Mouse (Mus musculus) liver, embryonic 15.5 days (tissue): ENCODE results near the gene Tmem165. TPM values are rescaled to one million over a fixed set of nuclear protein-coding genes. Genes with fewer than 3 reads are reported as not detected.

Experiments
- ATAC-seq: fragments of 200-750 bp; cut with Nextera tagmentation; 2 replicates; pipeline ENCODE4 v1.8.0; 2017; ENCODE audit warnings: moderate number of reproducible peaks, mild to moderate bottlenecking, moderate library complexity; ENCODE audit not compliant: insufficient read depth
- H3K27ac ChIP-seq: fragments of 300-500 bp; sonication (generic); replicated peaks from 2 replicates; pipeline ENCODE4 v1.5.1; 2015; ENCODE audit warnings: mild to moderate bottlenecking, inconsistent platforms
- H3K27me3 ChIP-seq: fragments of 300-500 bp; sonication (generic); 2 replicates; pipeline ENCODE4 v1.6.1; 2015; ENCODE audit warnings: mild to moderate bottlenecking, inconsistent platforms
- H3K36me3 ChIP-seq: fragments of 300-500 bp; sonication (generic); replicated peaks from 2 replicates; pipeline ENCODE4 v1.6.1; 2015; ENCODE audit warnings: moderate library complexity, mild to moderate bottlenecking, inconsistent platforms
- H3K4me1 ChIP-seq: fragments of 300-500 bp; sonication (generic); replicated peaks from 2 replicates; pipeline ENCODE4 v1.6.1; 2015; ENCODE audit warnings: inconsistent platforms
- H3K4me2 ChIP-seq: fragments of 300-500 bp; sonication (generic); 2 replicates; pipeline ENCODE4 v1.6.1; 2015; ENCODE audit warnings: moderate library complexity, mild to moderate bottlenecking, inconsistent platforms
- H3K4me3 ChIP-seq: fragments of 300-500 bp; sonication (generic); replicated peaks from 2 replicates; pipeline ENCODE4 v1.5.1; 2015; ENCODE audit warnings: mild to moderate bottlenecking, inconsistent platforms
- H3K9ac ChIP-seq: fragments of 300-500 bp; sonication (generic); 2 replicates; pipeline ENCODE4 v1.6.1; 2015; ENCODE audit warnings: moderate library complexity, mild to moderate bottlenecking, inconsistent platforms
- H3K9me3 ChIP-seq: fragments of 300-500 bp; sonication (generic); replicated peaks from 2 replicates; pipeline ENCODE4 v1.6.1; 2016; ENCODE audit warnings: inconsistent platforms
- WGBS: fragments of 180-500 bp; shearing (Covaris S2); methylation state at CpG from one replicate; pipeline ENCODE4 v1.1.7; 2015; ENCODE audit warnings: mixed read lengths; ENCODE audit not compliant: insufficient replicate concordance; 5-methylcytosine and 5-hydroxymethylcytosine counted together
- polyA plus RNA-seq: library from polyadenylated mRNA; unstranded; fragments of >200 nt; fragmentation: Nextera tagmentation; extraction: Ambion mirVana; gene quantifications from 2 replicates; pipeline ENCODE4 v1.2.1, GENCODE M21; 2015

Gene Tmem165
- 26.2 and 27.4 TPM in 2 replicates for polyA plus RNA-seq

- ATAC-seq: peak; percentile 95
- under 1% methylated on average over 58 of the region's 62 CpGs for WGBS
Observed at GRCm38 (mm10) chr5:76183750-76184261, at the start of gene Tmem165. Tmem165 (plus strand) TSS chr5:76183880.

DNA sequence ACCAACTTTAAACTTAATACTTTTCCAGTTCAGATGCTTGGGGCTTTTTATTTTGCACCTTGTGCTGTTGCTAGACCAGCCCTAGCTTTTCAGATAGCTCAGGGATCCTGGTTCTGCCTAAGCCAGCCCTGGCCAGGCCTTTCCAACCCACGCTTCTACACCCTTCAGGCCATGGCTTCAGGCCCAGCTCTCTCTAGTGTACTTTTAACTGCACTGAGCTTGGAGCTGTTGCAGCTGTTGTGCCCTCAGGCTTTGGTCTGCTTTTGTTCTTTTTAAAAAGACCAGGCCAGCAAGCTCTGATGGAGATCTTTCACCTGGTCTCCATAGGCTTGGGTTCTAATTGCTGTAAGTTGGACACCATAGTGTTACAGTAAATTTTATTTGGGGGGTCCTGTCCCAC is 48.0 kb upstream of the Tmem165 start:
- no peaks in the 10 kb centered on the region for H3K27me3 ChIP-seq
- H3K4me2 ChIP-seq: no peak overlapping the region
- H3K4me1 ChIP-seq: peaks cover 30% of the 10 kb centered on the region
- H3K9me3 ChIP-seq: no peaks in the 10 kb centered on the region
- no peak for ATAC-seq
- WGBS: 65% methylated on average over 1 of the region's 1 CpGs
- no peak overlapping the region for H3K27ac ChIP-seq
- no peak overlapping the region for H3K9ac ChIP-seq
- no peak overlapping the region for H3K4me3 ChIP-seq
- H3K36me3 ChIP-seq: no peaks in the 10 kb centered on the region

More at GRCm38 (mm10) chr5:76183750-76184261, at the start of gene Tmem165:
- Histone ChIP-seq H3K9ac (peak within 1 kb of the TSS; percentile 80), H3K9me3 (no peaks in the 10 kb centered on the region), H3K4me3 (peak within 1 kb of the TSS; percentile 89), H3K4me1 (peaks cover 42% of the 10 kb centered on the region), H3K4me2 (peak within 1 kb of the TSS; percentile 97), H3K36me3 (no peaks in the 10 kb centered on the region), H3K27ac (peak within 1 kb of the TSS; percentile 90), H3K27me3 (peaks cover 15% of the 10 kb centered on the region; the same call in 1 of the 2 replicates)

GRCm38 (mm10) chr5:76136271-76136670 is 47.4 kb upstream of the Tmem165 start:
- Histone ChIP-seq H3K36me3 (no peaks in the 10 kb centered on the region), H3K9me3 (no peaks in the 10 kb centered on the region), H3K27me3 (no peaks in the 10 kb centered on the region), H3K9ac (no peak overlapping the region), H3K4me3 (no peak overlapping the region), H3K27ac (no peak overlapping the region), H3K4me1 (peaks cover 36% of the 10 kb centered on the region), H3K4me2 (no peak overlapping the region)
- 77% methylated on average over 3 of the region's 3 CpGs for WGBS
- no peak for ATAC-seq

DNA sequence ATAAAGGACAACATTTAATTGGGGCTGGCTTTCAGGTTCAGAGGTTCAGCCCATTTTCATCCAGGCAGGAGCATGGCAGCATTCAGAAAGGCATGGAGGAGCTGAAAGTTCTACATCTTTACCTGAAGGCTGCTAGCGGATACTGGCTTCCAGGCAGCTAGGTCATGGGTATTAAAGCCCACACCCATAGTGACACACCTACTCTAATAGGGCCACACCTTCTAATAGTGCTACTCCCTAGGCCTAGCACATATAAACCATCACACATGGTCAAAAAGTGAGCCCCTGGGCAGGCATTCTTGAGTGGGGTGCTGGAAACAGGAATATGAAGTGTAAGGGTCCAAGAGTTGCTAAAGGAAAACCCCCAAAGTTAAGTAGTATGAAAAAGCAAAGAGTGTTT is 46.1 kb upstream of the Tmem165 start:
- peaks cover 38% of the 10 kb centered on the region for H3K4me1 ChIP-seq
- H3K9ac ChIP-seq: no peak overlapping the region
- 93% methylated on average over 1 of the region's 1 CpGs for WGBS
- no peak overlapping the region for H3K4me2 ChIP-seq
- ATAC-seq: no peak
- no peaks in the 10 kb centered on the region for H3K36me3 ChIP-seq
- H3K9me3 ChIP-seq: no peaks in the 10 kb centered on the region
- H3K27ac ChIP-seq: no peak overlapping the region
- no peaks in the 10 kb centered on the region for H3K27me3 ChIP-seq
- H3K4me3 ChIP-seq: no peak overlapping the region

DNA sequence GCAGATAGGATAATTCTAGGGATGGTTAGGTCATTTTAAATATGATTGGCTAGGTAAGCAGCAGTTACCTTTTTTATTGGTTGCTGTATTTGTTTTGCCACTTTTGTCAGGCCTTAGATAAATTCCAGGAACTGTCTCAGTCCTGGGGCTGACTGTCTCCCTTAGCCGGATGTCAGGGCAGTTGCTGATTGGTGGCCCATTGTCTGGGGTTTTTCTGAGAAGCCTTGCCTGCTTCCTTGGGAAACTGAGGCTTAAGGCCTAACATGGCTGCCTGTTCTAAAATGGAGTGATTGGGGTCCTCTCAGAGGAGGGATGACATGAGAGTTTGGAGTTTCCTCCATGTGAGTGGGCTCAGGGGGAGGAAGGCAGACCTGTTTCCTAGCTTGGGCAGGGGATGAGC is 45.6 kb upstream of the Tmem165 start:
- H3K4me2 ChIP-seq: no peak overlapping the region
- H3K4me3 ChIP-seq: no peak overlapping the region
- no peak overlapping the region for H3K9ac ChIP-seq
- H3K27me3 ChIP-seq: no peaks in the 10 kb centered on the region
- ATAC-seq: no peak
- H3K27ac ChIP-seq: no peak overlapping the region
- H3K4me1 ChIP-seq: peaks cover 38% of the 10 kb centered on the region
- no peaks in the 10 kb centered on the region for H3K9me3 ChIP-seq
- WGBS: 36% methylated on average over 1 of the region's 1 CpGs
- H3K36me3 ChIP-seq: no peaks in the 10 kb centered on the region

GRCm38 (mm10) chr5:76138512-76138911 is 45.2 kb upstream of the Tmem165 start:
- Histone ChIP-seq H3K9me3 (no peaks in the 10 kb centered on the region), H3K36me3 (no peaks in the 10 kb centered on the region), H3K27ac (no peak overlapping the region), H3K4me3 (no peak overlapping the region), H3K4me2 (no peak overlapping the region), H3K4me1 (peaks cover 38% of the 10 kb centered on the region), H3K27me3 (no peaks in the 10 kb centered on the region), H3K9ac (no peak overlapping the region)
- ATAC-seq: no peak
- WGBS: 49% methylated on average over 10 of the region's 10 CpGs

DNA sequence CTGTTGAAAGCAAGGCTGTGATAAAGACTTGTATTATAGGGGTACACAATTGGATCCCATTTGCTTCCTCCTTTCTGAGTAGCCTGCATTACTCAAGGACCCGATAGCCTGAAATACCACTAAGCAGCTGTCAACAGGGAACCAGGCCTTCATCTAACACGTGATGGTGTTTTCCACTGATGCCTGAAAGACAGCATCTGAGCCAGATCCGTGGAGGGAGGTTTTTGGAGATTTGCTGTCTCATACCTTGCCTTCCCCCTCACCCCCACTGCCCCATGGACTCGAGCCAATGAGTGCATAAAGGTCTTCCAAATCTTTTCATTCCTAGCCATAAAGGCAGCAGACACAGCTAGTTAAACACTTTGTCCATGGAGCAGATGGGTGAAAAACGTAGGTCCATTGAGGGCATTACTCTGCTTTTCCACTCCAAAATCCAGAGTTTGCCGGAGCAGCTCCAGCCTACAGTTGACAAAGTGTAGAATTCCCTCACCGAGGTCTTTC is 44.5 kb upstream of the Tmem165 start:
- Histone ChIP-seq H3K27ac (0 out of 2 replicates have a peak overlapping the region, but pooled peaks have one; percentile 96), H3K36me3 (no peaks in the 10 kb centered on the region), H3K4me3 (peak overlapping the region; percentile 91; the same call in 1 of the 2 replicates), H3K4me1 (peaks cover 38% of the 10 kb centered on the region), H3K27me3 (no peaks in the 10 kb centered on the region), H3K9me3 (no peaks in the 10 kb centered on the region), H3K4me2 (peak overlapping the region; percentile 96), H3K9ac (peak overlapping the region; percentile 86; the same call in 1 of the 2 replicates)
- ATAC-seq: no peak
- WGBS: 50% methylated on average over 7 of the region's 7 CpGs

DNA sequence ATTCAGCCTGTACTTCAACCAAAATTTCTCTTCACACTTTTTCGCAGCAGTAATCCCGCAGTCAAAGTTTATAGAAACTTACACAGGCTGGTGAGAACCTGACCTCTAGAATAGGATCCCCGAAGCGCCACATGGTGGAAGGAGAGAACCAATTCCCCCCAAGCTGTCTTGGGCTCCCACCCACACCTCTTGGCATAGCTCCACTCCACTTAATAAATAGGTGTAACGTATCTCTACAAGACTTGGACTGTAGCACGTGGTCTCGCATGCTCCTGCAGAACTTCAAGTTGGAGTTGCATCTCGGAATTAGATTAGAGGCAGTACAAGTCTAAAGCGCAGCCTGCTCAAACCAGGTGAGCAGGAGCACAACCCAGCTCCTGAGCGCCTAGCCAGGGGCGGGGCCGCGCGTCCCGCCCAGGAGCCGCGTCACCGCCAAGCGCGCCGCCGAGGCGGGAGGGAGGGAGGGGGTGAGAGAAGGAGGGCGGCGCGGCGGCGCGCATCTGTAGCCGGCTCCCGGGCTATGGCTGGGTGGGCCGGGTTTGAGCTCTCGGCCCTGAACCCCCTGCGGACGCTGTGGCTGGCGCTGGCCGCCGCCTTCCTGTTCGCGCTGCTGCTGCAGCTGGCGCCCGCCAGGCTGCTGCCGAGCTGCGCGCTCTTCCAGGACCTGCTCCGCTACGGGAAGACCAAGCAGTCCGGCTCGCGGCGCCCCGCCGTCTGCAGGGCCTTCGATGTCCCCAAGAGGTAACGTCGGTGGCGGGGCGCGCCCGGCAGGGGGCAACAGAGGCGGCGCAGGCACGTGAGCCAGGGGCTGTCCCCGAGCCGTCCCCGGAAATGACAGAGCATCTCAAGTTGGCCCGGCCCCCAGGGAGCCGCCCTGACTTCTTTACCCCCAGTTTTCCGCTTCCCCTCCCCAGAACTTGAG is 43.6 kb upstream of the Tmem165 start, which contains the start of gene Srd5a3:
TSS of gene Srd5a3 (plus strand) at position 464 of the 922 bp plus-strand sequence.
- peaks cover 38% of the 10 kb centered on the region for H3K4me1 ChIP-seq
- no peaks in the 10 kb centered on the region for H3K36me3 ChIP-seq
- H3K9me3 ChIP-seq: no peaks in the 10 kb centered on the region
- peak within 1 kb of the TSS; percentile 86 for H3K9ac ChIP-seq
- no peaks in the 10 kb centered on the region for H3K27me3 ChIP-seq
- ATAC-seq: peak; percentile 97
- WGBS: 1% methylated on average over 64 of the region's 69 CpGs
- H3K4me3 ChIP-seq: peak within 1 kb of the TSS; percentile 91
- H3K4me2 ChIP-seq: peak within 1 kb of the TSS; percentile 96
- peak within 1 kb of the TSS; percentile 96 for H3K27ac ChIP-seq

DNA sequence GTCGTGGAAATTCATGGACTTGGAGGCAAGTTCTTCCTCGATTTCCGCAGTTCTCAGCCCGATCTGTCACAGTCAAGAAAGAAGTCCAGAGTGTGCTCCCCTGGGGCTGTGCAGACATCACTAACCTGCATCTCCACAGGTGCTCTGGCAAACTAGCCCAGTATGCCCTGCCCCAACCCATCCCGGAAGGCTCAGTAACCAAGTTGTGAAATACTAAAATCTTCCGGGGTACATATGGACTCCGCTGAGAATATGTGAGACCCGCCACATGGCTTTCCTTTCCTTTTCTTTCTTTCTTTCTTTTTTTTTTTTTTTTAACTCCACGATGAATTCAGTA is 43.0 kb upstream of the Tmem165 start:
- peak overlapping the region; percentile 86 for H3K9ac ChIP-seq
- H3K4me2 ChIP-seq: peak overlapping the region; percentile 96
- no peaks in the 10 kb centered on the region for H3K27me3 ChIP-seq
- H3K36me3 ChIP-seq: no peaks in the 10 kb centered on the region
- H3K27ac ChIP-seq: peak overlapping the region; percentile 96
- no peaks in the 10 kb centered on the region for H3K9me3 ChIP-seq
- ATAC-seq: peak; percentile 31
- peaks cover 37% of the 10 kb centered on the region for H3K4me1 ChIP-seq
- 7% methylated on average over 9 of the region's 9 CpGs for WGBS
- peak overlapping the region; percentile 91 for H3K4me3 ChIP-seq

GRCm38 (mm10) chr5:76143356-76143755 is 40.3 kb upstream of the Tmem165 start:
- H3K4me2 ChIP-seq: no peak overlapping the region

DNA sequence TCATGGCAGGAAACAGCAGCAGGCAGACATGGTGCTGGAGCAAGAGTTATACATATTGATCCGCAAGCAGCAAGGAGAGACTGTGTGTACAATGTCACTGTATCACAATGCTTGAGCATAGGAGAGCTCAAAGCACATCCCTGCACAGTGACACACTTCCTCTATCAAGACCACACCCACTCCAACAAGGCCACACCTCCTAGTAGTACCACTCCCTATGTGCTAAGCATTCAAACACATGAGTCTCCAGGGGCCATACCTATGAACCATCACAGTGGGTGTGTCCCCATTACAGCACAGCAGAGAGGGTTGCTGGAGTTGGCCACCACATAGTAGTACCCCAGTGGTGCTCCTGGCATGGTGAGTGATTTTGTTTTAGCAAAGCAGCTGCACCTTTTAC is 37.3 kb upstream of the Tmem165 start:
- Histone ChIP-seq H3K27ac (no peak overlapping the region), H3K36me3 (0 out of 2 replicates have a peak, but pooled peaks cover 9% of the 10 kb centered on the region), H3K4me3 (no peak overlapping the region), H3K27me3 (no peaks in the 10 kb centered on the region), H3K4me1 (0 out of 2 replicates have a peak, but pooled peaks cover 6% of the 10 kb centered on the region), H3K4me2 (no peak overlapping the region), H3K9me3 (no peaks in the 10 kb centered on the region), H3K9ac (no peak overlapping the region)
- 0 out of 2 replicates have a peak, but pooled peaks have one; percentile 12 for ATAC-seq
- 68% methylated on average over 1 of the region's 1 CpGs for WGBS

More at GRCm38 (mm10) chr5:76143356-76143755, 40.3 kb upstream of the Tmem165 start:
- no peak overlapping the region for H3K9ac ChIP-seq
- H3K27ac ChIP-seq: no peak overlapping the region
- 71% methylated on average over 4 of the region's 4 CpGs for WGBS
- H3K4me3 ChIP-seq: no peak overlapping the region
- no peaks in the 10 kb centered on the region for H3K9me3 ChIP-seq
- peaks cover 31% of the 10 kb centered on the region for H3K4me1 ChIP-seq
- no peaks in the 10 kb centered on the region for H3K36me3 ChIP-seq
- ATAC-seq: no peak
- no peaks in the 10 kb centered on the region for H3K27me3 ChIP-seq
